Mouse (Mus musculus) adrenal gland, adult 18-20 months (tissue): ENCODE measurements around the gene Zdhhc22. TPM values are rescaled to one million over a fixed set of nuclear protein-coding genes. Genes with fewer than 3 reads are reported as not detected.

Experiments used
- DNase-seq, 2 experiments: peaks; one replicate each; pipeline ENCODE4 v3.0.0; 2021 to 2022; ENCODE audit warnings: low spot score in 2 of 2
- long read RNA-seq, 2 experiments: library from polyadenylated mRNA; stranded (forward); transcript quantifications; one replicate each; pipeline ENCODE4 v2.0.0; 2021
- total RNA-seq, 2 experiments: library from RNA; stranded (reverse); gene quantifications; 1 replicate in 1 of 2; 2 replicates in 1 of 2; pipeline ENCODE4 v1.2.3; 2021

Gene Zdhhc22
- total RNA-seq, result 1 to 10 TPM; 1.0 to 2.2 TPM
- long read RNA-seq, experiment 1, result 0 reads
- long read RNA-seq, experiment 2, result 0 reads

DNA sequence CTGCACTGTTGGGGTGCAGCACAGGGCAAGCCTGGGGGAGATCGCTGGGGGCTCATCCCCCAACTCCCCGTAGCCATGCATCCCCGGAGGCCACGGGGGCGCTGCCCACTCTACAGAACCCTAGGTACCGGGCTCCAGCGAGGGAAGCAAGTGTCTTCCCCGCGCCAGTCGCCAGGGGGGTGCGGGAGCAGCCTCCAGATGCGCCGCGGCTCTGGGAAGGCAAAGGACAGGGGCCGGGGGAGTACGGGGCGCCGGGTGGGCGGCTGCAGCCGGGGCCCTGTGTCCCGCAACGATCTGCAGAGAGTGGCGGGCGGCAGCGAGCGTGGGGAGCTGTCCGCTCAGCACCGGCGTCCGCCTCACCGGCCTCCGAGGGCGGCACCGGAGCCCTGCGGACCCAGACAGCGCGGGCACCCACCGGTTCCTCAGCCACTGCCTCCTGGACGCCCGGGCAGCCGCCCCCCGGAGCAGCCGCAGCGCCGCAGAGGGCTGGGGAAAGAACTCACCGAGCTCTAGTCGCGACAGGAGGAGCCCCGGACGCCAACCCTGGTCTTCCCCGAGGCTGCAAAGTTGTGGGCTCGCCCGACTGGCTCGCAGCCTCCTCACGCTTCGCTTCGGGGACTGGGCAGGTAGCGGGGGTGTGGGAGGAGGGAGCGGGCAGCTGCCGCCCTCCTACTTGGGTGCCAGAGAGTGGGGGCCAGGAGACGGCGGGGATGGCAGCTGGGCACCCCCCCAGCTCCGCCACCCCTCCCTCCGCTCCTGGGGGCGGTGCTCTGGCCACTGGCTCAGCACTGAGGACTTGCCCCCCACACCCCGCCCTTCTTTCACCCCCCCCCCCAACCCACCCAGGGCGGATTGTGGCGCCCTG, at the start of gene Zdhhc22:
Gene Zdhhc22, minus strand, starts transcription at position 541 of the 865 bp plus-strand sequence.
- DNase-seq, result peak; percentile 35 to 37

DNA sequence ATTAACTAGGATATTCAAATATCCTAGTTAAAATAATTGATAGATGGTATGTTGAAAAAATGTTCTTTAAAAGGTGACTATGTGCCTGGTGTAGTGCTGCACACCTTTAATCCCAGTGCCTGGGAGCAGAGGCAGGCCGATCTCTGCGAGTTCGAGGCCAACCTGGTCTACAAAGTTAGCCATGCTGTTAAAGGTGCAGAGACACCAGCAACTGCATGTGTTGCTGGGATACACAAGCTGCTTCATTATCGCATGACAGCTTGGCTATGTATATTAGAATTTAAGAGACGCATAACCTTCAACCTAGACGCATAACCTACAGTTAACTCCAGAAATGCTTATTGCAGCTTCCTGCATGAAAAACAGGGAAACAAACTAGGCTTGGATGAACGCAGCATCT, 46.4 kb upstream of the Zdhhc22 start:
- no peak for DNase-seq

DNA sequence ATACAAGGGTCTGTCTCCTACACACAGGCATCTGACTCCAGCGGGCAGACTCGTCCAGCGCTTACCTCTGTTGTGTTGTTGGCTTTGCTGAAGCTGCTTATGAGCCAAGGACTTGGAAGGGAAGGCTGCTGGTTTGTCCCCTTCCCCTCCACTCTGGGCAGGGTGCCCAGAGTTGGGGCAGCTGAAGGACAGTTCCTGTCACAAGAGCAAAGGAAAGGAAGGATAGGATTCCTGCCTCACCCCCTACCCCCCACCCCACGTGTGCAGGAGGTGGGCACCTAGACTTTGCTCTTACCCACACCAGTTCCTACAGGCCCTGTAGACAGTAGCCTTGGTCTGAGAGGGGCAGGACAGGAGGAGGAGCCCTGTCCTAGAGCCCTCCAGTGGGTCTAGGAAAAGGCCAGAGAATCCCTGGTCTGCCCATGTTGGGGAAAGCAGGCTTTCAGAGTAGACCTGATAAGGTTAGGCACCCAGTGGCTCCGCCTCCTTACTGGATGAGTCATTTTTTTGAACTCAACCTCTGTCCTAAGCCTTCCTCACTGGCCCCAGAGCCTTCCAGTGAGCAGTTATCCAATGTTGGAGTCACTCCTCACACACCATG, 41.0 kb upstream of the Zdhhc22 start:
- no peak for DNase-seq

DNA sequence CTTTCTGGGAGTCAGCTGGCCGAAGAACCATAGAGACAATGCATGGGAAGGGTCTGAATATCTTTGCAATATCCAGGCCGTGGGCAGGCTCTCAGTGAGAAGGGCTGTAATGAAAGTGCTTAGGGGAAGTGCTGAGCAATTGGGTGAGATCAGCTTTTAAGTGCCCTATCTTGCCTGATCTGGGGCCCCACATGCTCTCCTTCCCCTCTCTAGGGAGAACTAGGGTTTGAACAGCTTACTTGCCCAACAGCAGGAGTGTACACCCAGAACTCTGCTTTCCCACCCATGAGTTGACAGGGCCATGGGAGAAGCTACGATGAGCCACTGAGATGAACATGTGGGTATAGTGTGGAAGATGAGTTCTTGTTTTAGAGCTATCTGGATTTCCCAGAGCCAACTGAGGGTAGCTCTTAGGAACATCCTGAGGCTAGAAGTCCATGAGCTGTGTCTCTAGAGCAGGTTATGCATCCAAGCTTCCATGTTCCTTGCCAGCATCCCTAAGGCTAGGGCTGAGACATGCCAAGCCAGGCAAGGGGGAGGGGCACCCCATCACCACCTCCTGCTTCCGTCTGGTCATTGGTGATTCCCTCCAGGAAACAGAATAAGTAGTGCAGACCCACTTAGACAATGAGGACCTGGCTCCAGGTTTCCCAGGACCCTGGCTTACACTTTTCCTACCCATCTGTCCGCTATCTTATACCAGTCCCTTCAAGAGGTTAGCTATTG, 39.2 kb upstream of the Zdhhc22 start:
- DNase-seq, result no peak

DNA sequence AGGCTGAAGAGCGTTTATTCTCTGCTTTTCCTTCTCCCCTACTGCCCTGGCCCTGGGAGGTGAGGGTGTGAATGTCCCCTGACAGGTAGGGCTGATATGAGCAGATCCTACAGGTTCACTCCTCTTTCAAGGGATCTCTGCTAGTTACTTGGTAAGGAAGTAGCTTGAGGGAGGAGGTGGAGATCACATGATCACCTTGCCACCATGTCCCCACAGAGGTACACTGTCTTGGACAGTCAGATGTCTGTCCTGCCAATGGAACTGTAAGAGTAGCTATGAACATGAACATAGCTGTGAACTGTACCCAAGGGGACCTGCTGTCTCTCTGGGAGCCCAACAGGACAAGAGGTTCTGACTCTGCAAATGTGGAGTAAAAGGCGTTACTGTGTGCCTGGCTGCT, 37.8 kb upstream of the Zdhhc22 start:
- no peak for DNase-seq

DNA sequence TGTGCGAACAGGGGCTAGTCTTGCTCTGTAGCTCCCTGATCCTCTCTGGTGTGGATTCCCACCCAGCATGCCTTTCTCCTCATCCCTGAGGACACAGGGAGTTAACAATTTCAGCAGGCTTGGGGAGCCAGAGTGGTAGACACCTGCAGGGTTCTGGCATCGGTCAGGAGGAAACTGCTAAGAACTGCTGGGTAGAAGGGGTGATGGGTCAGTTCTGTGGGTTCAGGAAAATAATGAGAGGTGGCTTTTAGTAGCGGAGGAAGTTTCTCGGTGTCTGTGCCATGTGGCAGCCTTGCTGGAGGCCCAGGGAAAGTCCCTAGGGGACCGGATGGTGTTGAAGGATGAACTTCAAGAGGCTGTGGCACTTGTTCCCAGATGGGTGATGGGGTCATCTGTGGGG, 37.2 kb upstream of the Zdhhc22 start:
- no peak for DNase-seq

DNA sequence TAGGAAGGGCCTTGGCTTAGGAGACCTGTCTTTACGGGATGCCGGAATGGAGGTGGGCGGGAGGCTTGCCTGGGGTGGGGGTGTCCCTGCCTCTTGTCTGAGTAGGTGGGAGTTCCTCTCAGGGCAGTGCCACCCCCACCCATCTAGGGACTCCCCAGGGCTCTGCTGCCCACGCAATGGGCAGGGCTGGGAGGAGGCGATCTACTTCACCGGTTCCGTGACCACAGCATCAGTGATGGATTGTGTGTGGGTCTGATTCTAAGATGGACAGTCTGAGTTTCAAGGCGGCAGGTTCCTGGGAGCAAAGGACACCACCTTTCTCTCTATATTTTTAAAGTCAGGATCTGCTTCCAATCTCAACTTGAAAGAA, 36.6 kb upstream of the Zdhhc22 start:
- no peak for DNase-seq

DNA sequence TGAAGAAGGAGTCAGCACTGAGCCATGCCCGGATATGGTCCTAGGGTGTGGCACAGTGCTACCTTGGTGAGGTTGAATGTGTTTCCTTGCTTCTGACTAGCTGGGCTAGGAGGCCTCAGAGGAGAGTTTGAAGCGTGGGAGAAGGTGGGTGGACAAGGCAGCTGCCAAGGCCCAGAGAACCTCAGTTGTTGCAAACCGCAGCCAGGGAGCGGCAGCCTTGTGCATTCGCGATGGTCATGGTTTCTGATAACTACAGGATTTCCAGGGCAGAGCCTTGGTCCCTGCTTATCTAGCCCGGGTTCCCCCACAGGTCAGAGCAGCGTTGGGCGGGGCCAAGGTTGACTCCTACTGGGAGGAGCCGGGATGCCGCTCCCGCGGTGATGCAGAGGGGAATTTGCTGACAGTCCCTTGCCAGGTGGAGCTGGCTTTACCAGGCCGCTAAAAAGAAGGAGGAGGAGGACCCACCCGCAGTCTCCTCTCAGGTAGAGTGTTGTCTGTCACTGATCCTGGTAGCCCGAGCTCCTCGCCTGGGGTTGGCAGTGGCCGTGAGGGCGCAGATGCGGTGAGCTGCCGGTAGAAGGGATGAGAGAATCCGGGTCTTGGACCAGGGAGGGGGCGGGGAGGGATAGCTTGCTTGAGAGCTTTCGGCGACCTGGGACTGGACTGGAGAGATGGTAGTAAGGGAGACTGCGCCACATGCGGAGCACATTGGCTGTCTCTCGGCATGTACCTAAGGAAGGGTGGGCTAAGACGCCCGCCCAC, 36.1 kb upstream of the Zdhhc22 start:
- DNase-seq, result peak in 1 of 2 experiments; percentile 12

DNA sequence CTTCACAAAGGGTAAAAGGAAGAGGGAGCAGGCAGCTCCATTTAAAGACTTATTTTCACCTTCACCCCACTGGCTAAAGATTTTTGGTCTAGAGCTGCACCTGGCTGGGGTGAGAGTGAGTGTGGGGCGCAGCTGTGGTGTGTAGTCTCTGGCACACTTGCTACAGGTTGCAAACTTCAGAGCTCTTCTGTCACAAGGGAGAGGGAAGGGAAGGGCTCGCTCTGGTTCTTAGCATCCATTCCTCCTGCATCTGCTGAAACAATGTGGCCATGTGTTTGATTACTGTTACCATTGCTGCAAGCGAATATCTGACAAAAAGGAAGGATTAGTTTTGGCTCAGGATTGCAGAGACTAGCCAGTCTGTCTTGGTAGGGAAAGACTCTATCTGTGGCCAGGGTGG, 33.2 kb upstream of the Zdhhc22 start:
- no peak for DNase-seq

DNA sequence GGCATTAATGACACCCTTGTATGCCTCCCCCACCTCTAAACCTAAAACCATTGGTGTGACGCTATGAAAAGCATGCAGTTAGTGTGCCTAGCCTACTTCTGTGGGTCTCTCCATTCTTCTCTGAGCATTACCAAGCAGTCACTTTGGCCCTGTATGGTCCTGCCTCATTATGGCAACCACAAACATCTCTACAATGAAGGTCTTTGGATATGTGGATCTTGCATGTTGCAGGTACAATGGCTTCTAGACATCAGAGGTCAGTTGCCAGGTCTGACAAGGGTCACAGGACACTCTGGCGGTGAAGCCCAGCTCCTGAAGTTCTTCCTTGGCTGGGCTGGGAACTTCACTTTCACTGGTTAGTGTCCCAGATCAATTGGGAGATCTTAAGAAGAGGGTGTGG, 31.8 kb upstream of the Zdhhc22 start:
- no peak for DNase-seq

DNA sequence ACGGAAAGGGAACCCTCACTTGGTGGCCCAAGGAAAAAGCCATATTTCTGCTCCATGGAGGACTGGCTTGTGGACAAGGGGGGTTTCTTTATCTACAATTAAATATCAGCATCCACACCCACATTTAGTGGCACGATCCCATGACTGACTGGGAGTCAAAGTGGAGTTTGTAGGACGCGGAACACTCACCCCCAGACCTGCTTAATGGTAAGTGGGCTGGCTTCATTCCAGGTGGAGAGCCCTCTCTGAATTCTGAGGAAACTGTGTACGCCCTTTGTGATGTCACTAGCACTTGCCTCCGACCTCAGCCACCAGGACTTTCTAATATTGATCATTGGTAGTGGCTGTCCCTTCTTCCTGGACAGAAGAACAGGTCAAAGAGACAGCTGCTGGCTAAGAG, 30.8 kb upstream of the Zdhhc22 start, which contains the start of gene Tmem63c:
Gene Tmem63c, plus strand, starts transcription at position 301 of the 400 bp plus-strand sequence.
- no peak for DNase-seq

DNA sequence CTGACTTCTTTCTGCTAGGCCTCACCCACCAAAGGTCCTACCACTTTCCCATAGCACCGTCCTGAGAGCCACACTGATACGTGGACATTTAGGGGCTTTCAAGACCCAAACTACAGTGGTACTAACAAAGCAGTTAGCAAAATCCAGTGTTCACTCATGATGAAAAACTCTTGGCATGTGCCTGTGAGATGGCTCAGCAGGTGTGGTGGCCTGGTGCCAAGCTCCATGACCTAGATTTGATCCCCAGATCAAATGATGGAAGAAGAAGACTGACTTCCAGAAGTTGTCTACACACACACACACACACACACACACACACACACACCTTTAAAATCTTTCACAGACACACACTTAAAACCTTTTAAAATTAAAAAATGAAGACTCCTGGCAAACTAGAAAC, 28.5 kb upstream of the Zdhhc22 start:
- no peak for DNase-seq

DNA sequence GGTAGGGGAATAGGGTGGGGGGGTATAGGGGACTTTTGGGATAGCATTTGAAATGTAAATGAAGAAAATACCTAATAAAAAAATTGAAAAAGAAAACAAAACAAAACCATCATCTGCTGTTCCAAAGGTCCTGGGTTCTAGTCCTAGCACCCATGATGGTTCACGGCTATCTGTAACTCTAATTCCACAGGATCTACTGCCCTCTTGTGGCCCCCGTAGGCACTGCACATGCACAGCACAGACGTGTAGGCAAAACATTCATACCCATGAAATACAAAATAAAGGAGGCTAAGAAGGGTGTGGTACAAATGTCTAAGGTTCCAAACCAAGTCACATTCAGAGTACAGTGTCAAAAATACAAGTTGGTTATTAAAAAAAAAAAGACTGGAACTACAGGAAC, 26.8 kb upstream of the Zdhhc22 start:
- DNase-seq, result no peak

DNA sequence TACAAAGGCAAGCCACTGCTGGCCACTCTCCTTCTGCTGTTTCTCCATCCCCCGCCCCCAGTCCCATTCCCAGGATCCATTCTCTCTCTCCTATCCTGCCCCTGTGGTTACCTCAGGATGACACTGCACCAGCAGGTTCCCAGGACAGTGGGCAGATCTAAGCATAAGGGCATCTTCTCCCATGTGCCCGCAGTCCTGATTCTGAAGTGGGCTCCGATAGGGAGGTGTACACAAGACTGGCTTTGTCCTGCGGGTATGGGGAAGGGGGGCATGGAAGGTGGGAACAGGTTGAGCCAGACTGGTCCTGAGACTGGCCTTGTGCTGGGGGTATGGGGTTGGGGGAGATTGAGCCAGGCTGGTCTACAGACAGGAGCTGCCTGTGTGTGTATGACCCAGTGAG, 14.4 kb upstream of the Zdhhc22 start:
- DNase-seq, result no peak

DNA sequence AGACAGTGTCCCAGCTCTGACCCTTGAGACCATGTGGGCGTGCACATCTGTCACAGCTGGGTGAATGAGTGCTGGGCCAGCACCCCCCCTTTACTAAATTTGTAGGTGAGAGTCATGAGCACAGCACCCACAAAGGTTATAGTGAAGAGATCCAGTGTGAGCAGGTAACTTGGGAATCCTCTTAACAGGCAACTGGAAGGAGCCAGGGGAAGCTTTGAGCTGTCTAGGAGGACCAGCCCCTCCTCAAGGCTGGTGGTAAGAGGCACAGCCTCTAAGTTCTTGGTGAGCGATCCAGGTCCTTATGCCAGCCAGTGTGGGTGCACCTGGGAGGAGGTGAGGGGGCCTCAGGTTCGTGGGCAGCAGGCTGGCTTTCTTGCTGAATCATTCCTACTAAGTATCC, 13.4 kb upstream of the Zdhhc22 start:
- DNase-seq, result no peak

DNA sequence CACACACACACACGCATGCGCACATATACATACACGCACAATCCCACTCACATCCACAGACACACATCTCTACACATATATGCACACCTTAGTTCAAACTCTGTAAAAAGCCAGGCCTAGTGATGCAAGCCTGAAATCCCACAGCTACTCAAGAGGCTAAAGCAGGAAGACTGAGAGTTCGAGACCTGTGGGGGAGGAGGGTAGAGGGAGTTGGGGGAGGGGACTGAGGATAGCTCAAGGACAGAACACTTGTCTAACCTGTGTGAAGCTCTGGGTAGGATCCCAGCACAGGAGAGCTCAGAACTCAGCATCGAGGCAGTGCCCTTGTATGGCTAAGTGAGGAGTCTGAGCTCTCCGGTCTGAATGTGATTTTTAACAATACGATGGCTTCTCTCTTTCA, 12.6 kb upstream of the Zdhhc22 start:
- DNase-seq, result no peak

DNA sequence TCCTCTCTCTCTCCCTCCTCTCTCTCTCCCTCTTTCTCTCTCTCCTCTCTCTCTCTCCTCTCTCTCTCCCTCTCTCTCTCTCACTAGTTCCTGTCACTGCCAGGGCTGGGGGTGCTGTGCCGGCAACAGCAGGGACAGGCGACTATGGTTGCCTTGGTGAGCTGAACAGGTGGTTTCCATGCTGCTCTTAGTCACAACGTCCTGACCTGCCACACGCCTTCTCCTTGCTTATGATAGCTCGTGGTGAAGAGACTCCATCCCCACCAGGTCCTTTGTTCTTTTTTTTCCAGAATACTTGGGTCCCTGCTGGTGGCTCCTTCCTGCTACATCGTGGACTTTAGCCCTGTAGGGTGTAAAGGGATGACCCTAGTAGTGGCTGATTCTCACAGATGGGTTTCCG, 12.0 kb upstream of the Zdhhc22 start:
- no peak for DNase-seq

DNA sequence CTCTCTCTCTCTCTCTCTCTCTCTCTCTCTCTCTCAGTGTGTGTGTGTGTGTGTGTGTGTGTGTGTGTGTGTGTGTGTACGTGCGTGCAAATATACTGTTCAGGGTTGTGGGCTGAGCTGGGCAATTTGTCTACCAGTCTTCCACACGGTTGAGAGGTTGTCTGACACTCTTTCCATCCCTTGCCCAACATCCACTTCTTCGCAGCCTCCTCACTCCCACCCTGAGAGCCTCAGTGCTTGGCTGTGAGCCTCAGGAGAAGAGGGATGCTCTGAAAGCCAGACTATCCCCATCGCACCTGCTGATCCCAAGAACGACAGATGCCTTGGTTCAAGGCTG, 10.6 kb upstream of the Zdhhc22 start:
- DNase-seq, result no peak

DNA sequence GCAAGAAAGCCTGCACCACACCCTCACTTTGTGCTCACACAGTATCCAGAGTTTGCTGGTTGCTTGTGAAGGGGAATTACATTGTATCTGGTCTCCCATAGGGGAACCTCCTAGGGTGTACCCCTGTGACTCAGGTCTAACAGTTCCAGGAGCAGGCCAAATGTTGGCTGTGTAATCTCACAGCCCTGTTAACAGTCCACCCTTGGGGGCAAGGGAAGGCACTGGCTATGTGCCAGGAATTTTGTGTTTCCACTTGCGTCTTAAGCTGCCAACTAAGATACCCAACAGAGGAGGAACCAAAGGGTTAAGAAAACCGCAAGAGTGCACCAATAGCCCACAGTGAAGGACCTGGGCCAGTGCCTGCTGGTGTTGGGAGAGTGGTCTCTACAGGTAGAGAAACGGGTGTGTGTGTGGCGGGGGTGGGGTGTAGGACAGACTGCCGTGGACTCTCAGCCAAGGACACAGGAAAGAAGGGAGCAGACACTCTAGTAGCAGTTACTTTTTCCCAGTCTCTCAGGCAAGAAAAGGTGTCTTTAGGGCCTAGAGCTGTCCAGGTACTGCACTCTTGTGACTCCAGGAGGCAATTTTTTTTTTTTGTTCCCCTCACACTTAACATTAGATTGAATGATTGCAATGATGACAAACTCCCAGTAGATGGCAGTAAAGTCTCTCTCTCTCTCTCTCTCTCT, 10.1 kb upstream of the Zdhhc22 start:
- DNase-seq, result no peak

DNA sequence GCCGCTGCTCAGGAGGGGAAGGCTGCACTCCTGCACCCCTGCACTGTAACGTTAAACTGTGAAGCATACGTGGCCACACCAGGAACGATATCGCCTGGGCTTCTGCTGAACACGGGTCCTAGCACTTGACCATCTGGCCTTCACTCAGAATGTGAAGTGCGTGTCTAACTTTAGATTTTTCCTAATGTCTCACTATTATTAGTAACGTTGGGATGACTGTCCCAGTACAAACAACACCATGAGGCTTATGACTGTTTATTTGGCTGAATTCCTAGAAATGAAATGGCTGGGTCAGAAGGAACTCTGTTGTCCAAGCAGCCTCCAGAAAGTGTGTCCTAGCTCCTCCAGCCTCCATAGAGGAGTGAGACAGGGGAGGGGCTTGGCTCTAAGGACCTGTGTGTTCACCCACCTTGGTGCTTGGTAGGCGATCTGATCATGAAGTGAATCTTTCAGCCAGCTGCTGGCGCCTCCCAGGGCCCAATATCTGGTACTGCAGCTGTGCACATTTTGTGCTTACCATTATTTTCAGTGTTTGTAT, 9.1 kb upstream of the Zdhhc22 start:
- DNase-seq, result no peak

DNA sequence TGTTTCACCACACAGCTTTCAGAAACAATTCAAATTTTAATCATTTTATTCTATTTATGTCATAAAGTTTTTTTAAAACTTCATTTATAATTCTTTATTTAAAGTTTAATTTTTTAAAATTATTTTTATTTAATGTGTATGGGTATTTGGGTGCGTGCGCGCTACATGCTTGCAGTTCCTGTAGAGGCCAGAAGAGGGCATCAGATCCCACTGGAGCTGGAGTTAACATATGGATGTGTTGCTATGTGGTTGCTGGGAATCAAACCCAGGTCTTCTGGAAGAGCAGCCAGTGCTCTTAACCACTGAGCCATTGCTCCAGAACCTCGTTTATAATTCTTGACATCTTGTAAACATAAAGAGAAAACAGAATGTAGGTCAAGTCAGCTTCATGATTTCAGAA, 8.5 kb upstream of the Zdhhc22 start:
- DNase-seq, result no peak
